Mouse (Mus musculus) kidney, postnatal 0 days (tissue): ENCODE measurements around the gene Bhmt2. TPM values are rescaled to one million over a fixed set of nuclear protein-coding genes. Genes with fewer than 3 reads are reported as not detected.

ENCODE experiments used
- ATAC-seq: fragments of 200-750 bp; cut with Nextera tagmentation; replicated peaks from 2 replicates; pipeline ENCODE4 v1.8.0; 2017; ENCODE audit warnings: low read depth, moderate number of reproducible peaks, moderate TSS enrichment, moderate library complexity; ENCODE audit not compliant: low FRiP score
- DNase-seq: peaks from one replicate; pipeline ENCODE4 v3.0.0-alpha.2; 2016; ENCODE audit warnings: low spot score
- H3K27ac ChIP-seq: fragments of 300-500 bp; sonication (generic); 2 replicates; pipeline ENCODE4 v1.5.1; 2014; ENCODE audit warnings: mild to moderate bottlenecking
- H3K27me3 ChIP-seq: fragments of 300-500 bp; sonication (generic); 2 replicates; pipeline ENCODE4 v1.6.1; 2014; ENCODE audit warnings: low read length, mixed read lengths; ENCODE audit not compliant: insufficient read depth
- H3K36me3 ChIP-seq: fragments of 300-500 bp; sonication (generic); 2 replicates; pipeline ENCODE4 v1.6.1; 2014; ENCODE audit warnings: low read length, mixed read lengths; ENCODE audit not compliant: insufficient read depth
- H3K4me1 ChIP-seq: fragments of 300-500 bp; sonication (generic); replicated peaks from 2 replicates; pipeline ENCODE4 v1.6.1; 2014; ENCODE audit warnings: antibody characterized with exemption, low read length, mixed read lengths; ENCODE audit not compliant: insufficient read depth
- H3K4me2 ChIP-seq: fragments of 300-500 bp; sonication (generic); 2 replicates; pipeline ENCODE4 v1.6.1; 2014; ENCODE audit warnings: mild to moderate bottlenecking, low read length, moderate library complexity, mixed read lengths
- H3K4me3 ChIP-seq: fragments of 300-500 bp; sonication (generic); replicated peaks from 2 replicates; pipeline ENCODE4 v1.5.1; 2014; ENCODE audit warnings: low read depth, low read length
- H3K9ac ChIP-seq: fragments of 300-500 bp; sonication (generic); 2 replicates; pipeline ENCODE4 v1.6.1; 2014; ENCODE audit warnings: low read depth, low read length
- H3K9me3 ChIP-seq: fragments of 300-500 bp; sonication (generic); replicated peaks from 2 replicates; pipeline ENCODE4 v1.6.1; 2016; ENCODE audit warnings: low read length, inconsistent platforms, mixed read lengths
- CTCF ChIP-seq: IDR thresholded peaks from 2 replicates; pipeline ENCODE4 v1.5.1; 2016; ENCODE audit warnings: antibody characterized with exemption, low read depth, mild to moderate bottlenecking, moderate library complexity
- WGBS: fragments of 180-500 bp; shearing (Covaris S2); extraction: QIAGEN DNeasy Blood & Tissue Kit; methylation state at CpG from one replicate; pipeline ENCODE4 v1.1.7; 2014; 5-methylcytosine and 5-hydroxymethylcytosine counted together
- polyA plus RNA-seq: library from polyadenylated mRNA; unstranded; fragments of >200 nt; fragmentation: Nextera tagmentation; extraction: Ambion mirVana; gene quantifications from 2 replicates; pipeline ENCODE4 v1.2.1, GENCODE M21; 2015

Bhmt2 gene
- polyA plus RNA-seq, 1 experiment from 2014 or later: 23.0 TPM

DNA sequence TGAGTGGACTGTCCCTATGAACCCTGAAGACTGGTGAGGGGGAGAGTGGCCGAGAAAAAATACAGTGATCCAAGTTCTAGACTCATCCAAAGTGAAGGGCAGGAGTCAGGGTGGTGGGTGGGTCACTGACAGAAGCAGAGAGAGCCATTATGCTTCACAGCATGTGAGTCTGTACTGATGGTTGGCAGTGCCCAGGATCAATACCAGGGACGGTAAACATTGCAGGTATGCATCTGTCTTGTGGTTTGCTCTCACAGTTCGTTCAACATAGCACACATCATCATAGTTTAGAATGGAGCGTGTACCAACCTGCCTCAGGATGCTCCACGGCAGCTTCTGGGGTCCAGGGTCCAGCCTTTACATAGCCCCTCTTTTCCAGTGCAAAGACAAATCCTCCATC lies 41.2 kb downstream of the Bhmt2 start:
- no peaks in the 10 kb centered on the region for H3K4me1 ChIP-seq
- DNase-seq (no peak), ATAC-seq (no peak)
- H3K9ac ChIP-seq: no peak overlapping the region
- no peaks in the 10 kb centered on the region for H3K36me3 ChIP-seq
- 83% methylated on average over 5 of the region's 5 CpGs for WGBS
- no peak for TF ChIP-seq CTCF
- no peaks in the 10 kb centered on the region for H3K27me3 ChIP-seq
- no peak overlapping the region for H3K4me2 ChIP-seq
- no peak overlapping the region for H3K4me3 ChIP-seq
- H3K9me3 ChIP-seq: no peaks in the 10 kb centered on the region
- H3K27ac ChIP-seq: no peak overlapping the region

DNA sequence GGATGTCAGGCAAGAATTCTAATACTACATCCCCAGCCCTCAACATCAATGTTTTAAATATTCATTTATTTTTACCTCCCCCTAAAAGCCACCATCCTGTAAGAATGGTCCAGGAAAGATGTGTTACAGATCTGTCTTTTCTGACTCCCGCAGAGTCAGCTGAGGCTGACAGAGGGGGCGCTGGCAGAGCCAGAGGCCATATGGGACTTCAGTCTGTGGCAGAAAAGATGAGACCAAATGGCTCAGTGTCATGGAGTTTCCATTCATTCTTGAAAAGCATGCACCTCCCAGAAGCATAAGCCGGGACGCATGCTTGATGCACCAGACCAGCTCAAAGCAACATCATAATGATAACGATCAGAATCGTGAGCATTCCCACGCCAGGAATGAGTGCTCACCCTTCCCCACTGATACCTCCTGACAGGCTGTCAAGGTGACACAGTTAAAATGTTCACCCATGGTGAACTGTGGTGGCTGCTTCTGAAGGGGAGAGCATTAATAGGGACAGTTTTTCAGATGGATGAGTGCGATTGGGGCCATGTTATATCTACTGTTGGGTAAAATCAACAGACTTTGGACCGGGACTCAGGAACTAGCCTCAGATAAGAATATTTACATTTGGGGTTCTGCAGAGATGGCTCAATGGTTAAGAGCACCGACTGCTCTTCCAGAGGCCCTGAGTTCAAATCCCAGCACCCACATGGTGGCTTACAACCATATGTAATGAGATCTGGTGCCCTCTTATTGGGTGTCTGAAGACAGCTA lies 43.0 kb downstream of the Bhmt2 start:
- no peak overlapping the region for H3K4me2 ChIP-seq
- 80% methylated on average over 10 of the region's 10 CpGs for WGBS
- no peaks in the 10 kb centered on the region for H3K9me3 ChIP-seq
- DNase-seq (no peak), ATAC-seq (no peak)
- no peak overlapping the region for H3K4me3 ChIP-seq
- H3K36me3 ChIP-seq: no peaks in the 10 kb centered on the region
- no peak for TF ChIP-seq CTCF
- H3K27ac ChIP-seq: no peak overlapping the region
- no peaks in the 10 kb centered on the region for H3K4me1 ChIP-seq
- no peak overlapping the region for H3K9ac ChIP-seq
- no peaks in the 10 kb centered on the region for H3K27me3 ChIP-seq

DNA sequence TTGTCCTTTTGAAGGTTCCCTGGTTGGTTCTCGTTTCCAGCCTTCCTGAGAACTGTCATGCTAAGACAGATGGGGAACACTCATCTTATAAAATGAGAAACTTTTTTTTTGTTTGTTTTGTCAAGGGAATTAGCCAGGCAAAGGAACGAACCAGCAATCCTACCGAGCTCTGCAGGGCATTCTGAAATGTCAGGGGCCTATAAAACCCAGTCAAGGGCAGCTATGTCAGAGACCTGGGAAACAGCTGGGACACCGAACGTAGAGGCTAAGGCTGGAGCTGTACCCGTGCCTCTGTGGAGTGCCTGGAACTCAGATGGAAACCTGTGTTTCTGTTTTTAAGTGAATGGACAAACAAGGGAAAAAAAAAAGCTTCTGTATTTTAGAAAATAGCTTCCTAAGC lies 45.2 kb downstream of the Bhmt2 start:
- no peak overlapping the region for H3K4me2 ChIP-seq
- no peak overlapping the region for H3K27ac ChIP-seq
- H3K9me3 ChIP-seq: no peaks in the 10 kb centered on the region
- peak; percentile 43 for DNase-seq
- H3K4me1 ChIP-seq: no peaks in the 10 kb centered on the region
- no peaks in the 10 kb centered on the region for H3K27me3 ChIP-seq
- H3K36me3 ChIP-seq: no peaks in the 10 kb centered on the region
- 12% methylated on average over 6 of the region's 6 CpGs for WGBS
- TF ChIP-seq CTCF: no peak
- H3K4me3 ChIP-seq: no peak overlapping the region
- no peak for ATAC-seq
- no peak overlapping the region for H3K9ac ChIP-seq

DNA sequence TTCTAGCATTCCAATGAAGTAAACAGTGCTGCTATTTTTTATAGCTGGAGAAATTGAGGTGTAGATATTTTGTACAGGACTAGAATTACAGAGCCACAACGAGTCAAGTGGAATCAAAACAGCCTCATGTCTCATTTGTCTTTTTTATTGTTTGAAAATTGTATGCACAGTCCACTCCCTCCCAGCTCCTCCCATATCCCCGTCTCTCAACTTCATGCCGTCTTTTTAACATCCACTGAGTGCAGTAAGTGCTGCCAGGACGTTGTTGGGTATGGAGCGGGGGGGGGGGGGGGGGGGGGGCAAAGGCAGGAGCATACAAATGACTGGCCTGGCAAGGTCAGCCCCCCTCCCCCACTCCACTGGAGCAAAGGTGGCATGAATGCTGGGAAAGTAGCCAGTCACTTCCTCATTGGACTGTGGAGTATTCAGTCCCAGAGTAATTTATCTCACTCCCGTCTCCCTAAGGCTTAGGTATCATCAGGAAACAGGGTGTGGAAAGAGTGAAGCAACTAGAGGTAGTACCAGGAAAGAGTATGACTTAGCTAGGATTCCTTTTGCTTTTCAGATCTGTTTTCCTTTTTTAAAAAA lies 59.6 kb downstream of the Bhmt2 start:
- Histone ChIP-seq H3K27ac (0 out of 2 replicates have a peak overlapping the region, but pooled peaks have one; percentile 13), H3K9me3 (no peaks in the 10 kb centered on the region), H3K9ac (no peak overlapping the region), H3K27me3 (no peaks in the 10 kb centered on the region), H3K36me3 (no peaks in the 10 kb centered on the region), H3K4me2 (no peak overlapping the region), H3K4me1 (no peaks in the 10 kb centered on the region), H3K4me3 (no peak overlapping the region)
- WGBS: 6% methylated on average over 6 of the region's 6 CpGs
- DNase-seq: peak; percentile 63
- peak; percentile 48; the same call in 1 of the 2 replicates for ATAC-seq
- TF ChIP-seq CTCF: no peak

DNA sequence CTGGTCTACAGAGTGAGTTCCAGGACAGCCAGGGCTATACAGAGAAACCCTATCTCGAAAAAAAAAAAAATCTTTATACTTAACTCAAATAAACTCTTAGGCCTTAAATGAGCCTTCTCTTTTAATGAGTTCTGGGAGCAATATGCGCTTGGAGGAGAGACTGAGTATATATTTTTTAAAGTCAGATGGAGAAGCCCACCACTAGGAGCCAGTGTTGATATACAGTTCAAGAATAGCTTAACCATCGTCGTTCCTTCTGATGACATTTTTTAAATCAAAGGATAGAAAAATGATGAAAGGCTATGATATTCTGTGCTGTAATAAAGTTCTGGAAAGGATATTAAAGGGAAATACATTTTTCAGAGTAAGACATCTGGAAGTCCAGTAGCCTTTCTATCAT lies 60.3 kb downstream of the Bhmt2 start:
- WGBS: 52% methylated on average over 4 of the region's 4 CpGs
- no peak for ATAC-seq

DNA sequence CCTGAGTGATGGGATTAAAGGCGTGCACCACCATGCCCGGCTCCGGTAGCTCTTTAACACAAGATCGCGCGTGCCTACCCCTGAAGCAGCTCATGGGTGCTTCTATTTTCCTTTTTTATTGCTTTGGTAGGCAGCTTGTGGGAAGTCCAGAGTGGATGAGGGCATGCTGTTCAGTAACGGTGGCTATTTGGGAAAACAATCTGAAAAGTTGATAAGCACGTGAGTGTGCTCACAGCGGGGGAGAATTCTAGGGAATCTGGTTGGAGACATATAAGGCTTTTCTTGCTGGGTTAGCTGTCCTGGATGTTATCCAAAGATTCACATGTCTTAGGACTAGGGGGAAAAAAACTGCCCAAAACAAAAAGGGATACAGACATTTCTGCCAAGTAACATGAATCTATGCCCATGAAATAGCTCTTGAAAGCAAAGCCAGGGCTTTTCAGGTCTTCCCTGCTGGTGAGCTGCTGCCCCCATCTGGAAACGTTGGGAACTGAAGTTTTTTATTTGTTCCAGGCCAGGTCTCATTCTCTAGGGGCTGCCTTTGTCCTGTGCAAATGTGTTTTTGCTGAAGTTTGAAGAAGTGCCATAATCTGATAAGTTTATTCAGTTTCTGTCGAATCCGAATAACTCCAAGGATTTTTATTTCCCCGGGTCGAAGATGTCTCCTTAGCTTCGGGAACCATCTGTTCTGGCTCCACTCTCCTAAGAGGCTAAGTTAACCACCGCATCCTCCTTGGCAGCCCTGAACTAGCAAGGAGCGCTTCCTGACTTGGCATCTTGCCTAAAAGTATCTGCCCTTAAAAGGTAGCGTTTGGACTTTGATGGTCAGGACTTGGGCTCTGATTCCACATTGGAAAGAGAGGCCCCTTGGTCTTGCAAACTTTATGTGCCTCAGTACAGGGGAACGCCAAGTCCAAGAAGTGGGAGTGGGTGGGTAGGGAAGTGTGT lies 61.2 kb downstream of the Bhmt2 start:
- peak; percentile 41; the same call in 1 of the 2 replicates for ATAC-seq

More for the DNA sequence above, 60.3 kb downstream of the Bhmt2 start:
- no peaks in the 10 kb centered on the region for H3K9me3 ChIP-seq
- H3K36me3 ChIP-seq: no peaks in the 10 kb centered on the region
- no peak overlapping the region for H3K27ac ChIP-seq
- H3K4me2 ChIP-seq: no peak overlapping the region
- no peaks in the 10 kb centered on the region for H3K4me1 ChIP-seq
- no peak overlapping the region for H3K9ac ChIP-seq
- peak; percentile 58 for TF ChIP-seq CTCF
- DNase-seq: peak; percentile 73
- H3K4me3 ChIP-seq: no peak overlapping the region
- H3K27me3 ChIP-seq: no peaks in the 10 kb centered on the region

More for the DNA sequence above, 61.2 kb downstream of the Bhmt2 start:
- H3K27ac ChIP-seq: no peak overlapping the region
- H3K4me2 ChIP-seq: no peak overlapping the region
- H3K4me1 ChIP-seq: no peaks in the 10 kb centered on the region
- H3K27me3 ChIP-seq: no peaks in the 10 kb centered on the region
- no peak overlapping the region for H3K9ac ChIP-seq
- peak; percentile 88 for DNase-seq
- 45% methylated on average over 19 of the region's 19 CpGs for WGBS
- H3K4me3 ChIP-seq: no peak overlapping the region
- no peaks in the 10 kb centered on the region for H3K9me3 ChIP-seq
- TF ChIP-seq CTCF: peak; percentile 88
- H3K36me3 ChIP-seq: no peaks in the 10 kb centered on the region
